Mouse (Mus musculus) left cerebral cortex, adult 11 months (tissue): ENCODE results near the gene Rad54l.
A peak's percentile ranks its signal among the peaks of the same experiment; 100 is the strongest.

Experiments
- DNase-seq: peaks from one replicate; pipeline ENCODE4 v3.0.0; 2022; ENCODE audit warnings: low spot score

The Rad54l gene

DNA sequence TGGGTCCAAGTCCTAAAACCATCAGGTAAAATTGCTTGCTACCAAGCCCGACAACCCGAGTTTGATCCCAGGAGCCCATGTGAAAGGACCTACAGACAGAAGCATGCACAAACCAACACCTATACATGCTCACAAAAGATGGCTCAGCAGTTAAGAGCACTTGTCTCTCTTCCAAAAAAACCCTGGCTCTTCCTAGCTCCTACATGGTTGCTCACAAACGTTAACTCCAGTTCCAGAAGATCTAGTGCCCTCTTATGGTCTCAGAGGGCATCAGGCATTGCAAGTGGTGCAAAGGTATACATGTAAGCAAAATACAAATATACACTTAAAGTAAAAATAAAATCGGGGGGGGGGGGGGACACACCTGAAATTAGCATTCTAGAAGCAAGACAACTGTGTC, 50.3 kb downstream of the Rad54l start:
- DNase-seq: no peak

DNA sequence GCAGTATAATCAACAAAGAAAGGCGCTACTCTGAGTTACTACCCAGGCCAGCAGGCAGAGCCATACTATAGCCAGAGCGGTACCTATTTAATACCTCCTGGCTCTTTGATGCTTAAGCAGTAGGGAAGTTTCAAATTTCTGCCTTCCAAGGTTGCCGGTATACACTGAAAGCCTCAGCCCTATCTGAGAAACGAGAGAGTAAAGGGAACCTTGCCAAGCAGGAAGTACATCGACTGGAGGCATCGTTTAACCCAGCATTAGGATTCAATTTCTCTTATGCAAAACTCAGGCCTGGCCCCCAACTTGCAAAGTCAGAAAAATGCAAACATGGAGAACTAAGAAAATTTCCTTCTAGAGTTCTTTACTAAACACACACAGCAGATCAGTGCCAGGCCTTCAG, 53.4 kb downstream of the Rad54l start:
- no peak for DNase-seq

- no peak for DNase-seq
Observed at GRCm38 (mm10) chr4:116063855-116064254, 59.6 kb downstream of the Rad54l start.

DNA sequence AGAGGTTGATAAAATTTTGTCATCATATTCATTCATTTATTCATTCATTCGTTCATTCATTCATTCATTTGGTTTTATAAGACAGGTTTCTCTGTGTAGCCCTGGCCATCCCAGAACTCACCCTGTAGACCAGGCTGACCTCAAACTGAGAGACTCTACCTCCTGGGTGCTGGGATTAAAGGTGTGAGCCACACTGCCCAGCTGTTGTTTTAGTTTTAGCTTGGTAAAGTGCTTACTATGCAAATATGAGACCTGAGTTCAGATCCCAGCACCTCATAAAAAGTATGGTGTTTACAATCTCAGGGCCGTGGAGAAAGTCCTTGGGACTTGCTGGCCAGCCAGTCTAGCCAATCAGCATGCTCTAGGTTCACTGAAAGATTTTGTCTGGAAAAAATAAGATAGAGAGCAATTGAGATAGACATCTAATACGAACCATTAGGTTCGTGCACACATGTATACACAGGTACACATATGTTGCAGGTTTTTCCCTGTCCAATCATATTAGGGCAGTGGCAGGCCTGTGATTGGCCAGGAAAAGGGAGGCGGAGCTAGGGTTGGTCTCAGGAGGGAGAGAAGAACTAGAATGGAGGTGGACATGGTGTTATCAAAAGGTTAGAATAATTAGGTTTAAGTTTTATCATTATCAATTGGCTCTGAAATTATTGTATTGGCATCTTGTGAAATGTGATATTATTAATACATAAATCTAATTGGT, 64.3 kb downstream of the Rad54l start:
- DNase-seq: no peak

GRCm38 (mm10) chr4:116057559-116057958, 65.9 kb downstream of the Rad54l start:
- DNase-seq: no peak

DNA sequence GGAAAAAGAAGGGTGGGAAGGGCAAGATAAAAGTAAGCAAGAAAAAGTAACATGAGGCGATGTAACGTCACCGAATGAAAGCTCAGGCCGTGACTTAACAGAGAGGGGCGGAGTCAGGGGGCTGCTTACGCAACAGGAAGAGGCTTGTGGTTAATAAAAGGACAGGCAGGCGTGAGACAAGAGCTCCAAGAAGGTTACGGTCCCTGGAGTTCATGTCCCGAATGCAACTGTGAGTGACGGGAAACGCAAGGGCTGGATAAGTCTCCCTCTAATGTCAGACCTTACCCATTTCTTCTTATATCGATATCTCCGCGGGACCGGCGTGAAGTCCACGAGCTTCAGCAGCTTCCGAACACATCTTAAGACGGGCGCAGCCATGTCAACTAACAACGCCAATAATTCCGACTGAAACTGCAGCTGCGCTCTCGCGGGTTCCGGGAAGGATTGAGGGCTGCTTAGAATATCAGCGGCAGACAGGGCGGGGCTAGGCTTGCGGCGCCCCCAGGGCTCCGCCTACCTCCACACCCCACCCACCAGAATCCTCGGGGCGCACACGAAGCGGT, 70.0 kb downstream of the Rad54l start, which contains the start of gene Nsun4:
Nsun4 (minus strand) TSS at position 478 of the 563 bp plus-strand sequence.
- DNase-seq: peak; percentile 84

- no peak for DNase-seq
Observed at GRCm38 (mm10) chr4:116052526-116053293, 70.8 kb downstream of the Rad54l start.

GRCm38 (mm10) chr4:116049211-116049610, 74.3 kb downstream of the Rad54l start:
- no peak for DNase-seq

GRCm38 (mm10) chr4:116048130-116048920, 75.2 kb downstream of the Rad54l start:
- no peak for DNase-seq

DNA sequence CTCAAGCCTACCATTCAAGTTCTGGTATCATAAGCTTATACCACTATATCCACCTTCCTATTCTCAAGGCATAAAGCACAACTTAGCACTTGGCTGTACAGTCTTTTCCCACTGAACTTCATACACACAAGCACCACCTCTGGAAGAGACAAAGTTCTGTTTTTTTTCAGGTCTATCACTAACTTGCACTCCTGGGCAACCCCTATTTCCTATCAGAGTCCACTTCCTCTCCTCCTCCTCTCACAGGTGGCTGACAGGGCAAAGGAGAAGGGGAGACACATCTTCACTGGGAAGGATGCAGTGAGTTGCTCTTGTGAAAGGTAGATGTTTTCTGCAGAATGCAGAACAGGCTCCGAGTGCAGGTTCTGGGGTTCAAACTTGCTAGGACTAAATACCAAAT, 75.8 kb downstream of the Rad54l start:
- DNase-seq: no peak

DNA sequence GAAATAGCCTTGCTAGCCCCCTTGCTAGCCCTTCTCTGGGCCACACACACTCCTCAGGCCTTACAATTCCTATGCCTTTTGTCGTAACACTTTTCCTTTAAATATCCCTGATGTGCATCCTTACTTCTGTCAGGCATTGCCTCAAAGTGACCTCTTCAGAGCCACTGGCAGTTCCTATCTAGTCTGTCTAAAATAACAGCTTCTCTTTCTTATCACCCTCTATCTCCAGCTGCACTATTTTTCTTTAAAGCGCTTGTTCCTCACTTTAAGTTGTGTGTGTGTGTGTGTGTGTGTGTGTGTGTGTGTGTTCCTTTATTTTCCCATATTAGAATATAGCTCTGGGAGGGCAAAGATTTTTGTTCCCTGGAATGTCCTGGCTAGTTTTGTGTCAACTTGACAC, 76.9 kb downstream of the Rad54l start:
- no peak for DNase-seq
